Mouse (Mus musculus) spleen, adult 2 months (tissue): ENCODE results near the gene Gm13212.
"Not testable (repeated sequence)": the region's sequence is repeated elsewhere in the genome, so short reads cannot be mapped to it uniquely, and the experiment has no call there.

ENCODE experiments used
- CTCF ChIP-seq: fragments of 200-500 bp; IDR thresholded peaks from 2 replicates; pipeline ENCODE4 v1.5.1; 2011; ENCODE audit warnings: mild to moderate bottlenecking, inconsistent platforms; ENCODE audit not compliant: insufficient read depth, insufficient read length, insufficient replicate concordance; ENCODE audit errors: extremely low read depth
- POLR2A ChIP-seq: fragments of 200-500 bp; IDR thresholded peaks from 2 replicates; pipeline ENCODE4 v1.6.1; 2011; ENCODE audit warnings: low read depth, low read length, inconsistent platforms

DNA sequence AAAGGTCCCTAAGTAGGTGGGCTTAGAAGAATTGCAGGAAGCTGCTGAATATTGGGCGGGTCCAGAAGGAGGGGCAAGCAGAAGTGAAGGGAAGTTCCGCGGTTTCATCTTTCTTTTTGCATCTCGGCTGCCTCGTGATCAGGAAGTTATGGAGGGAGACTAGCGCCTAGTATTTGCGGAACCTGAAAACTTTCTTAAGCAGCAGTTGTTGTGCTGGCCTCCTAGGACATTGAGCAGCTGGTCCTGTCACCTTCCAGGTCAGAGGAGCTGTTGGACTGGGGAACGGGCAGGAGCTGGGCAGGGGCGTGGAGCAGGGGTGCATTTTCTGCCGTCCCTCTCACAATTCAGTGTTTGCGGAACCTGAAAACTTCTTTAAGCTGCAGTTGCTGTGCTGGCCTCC lies at the start of gene Gm13212:
- not testable (repeated sequence) for TF ChIP-seq CTCF, POLR2A
